Mouse (Mus musculus): ENCODE results near the gene Fzd2.

DNA sequence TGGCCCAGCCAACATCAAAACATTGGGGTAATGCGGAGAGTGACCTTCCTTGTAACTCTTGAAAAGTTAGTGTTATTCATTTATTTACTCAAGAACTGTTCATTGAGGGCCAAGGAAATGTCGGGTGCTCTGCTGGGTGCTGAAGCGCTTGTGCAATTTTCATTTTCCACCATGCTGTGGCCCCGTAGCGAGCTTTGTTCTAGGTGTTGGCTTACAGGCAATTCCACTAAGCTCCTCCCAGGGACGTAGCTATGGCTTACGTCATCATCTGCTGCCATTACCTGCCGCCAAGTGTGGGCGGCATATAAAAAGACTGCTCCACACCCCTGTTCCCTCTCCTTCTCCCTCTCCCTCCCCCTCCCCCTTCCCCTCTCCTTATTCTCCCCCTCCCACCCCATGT, 29.2 kb downstream of the Fzd2 start:
- TF ChIP-seq CTCF (IDR thresholded peaks at IDR 0.05) (no peak), EP300 (IDR thresholded peaks at IDR 0.05; ENCODE audit: insufficient read depth, low read depth, low read length) (no peak)
